Mouse (Mus musculus): ENCODE measurements around the gene Vmn2r116.
"Not testable (repeated sequence)": the region's sequence is repeated elsewhere in the genome, so short reads cannot be mapped to it uniquely, and the experiment has no call there.

Gene Vmn2r116

DNA sequence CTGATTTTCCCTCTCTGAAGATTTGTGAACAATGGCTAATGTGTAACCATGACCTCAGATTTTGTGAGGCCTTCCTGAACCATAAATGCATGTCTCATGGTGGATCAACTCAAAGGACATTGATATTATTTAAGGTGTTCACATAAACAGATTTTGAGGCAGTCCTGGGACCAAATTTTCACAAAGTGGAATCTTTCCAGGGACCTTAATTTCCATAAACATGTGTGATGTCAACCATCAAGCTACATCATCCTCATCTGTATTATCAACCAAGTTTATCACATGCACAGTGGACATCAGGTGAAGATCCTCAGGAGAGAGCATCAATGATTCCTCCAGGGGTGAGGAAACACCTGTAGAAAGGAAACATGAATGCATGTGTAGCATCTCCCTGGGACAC is at the start of gene Vmn2r116:
Gene Vmn2r116 (plus strand): TSS at position 301 of the 400 bp plus-strand sequence.
- not testable (repeated sequence) for DNase-seq (ENCODE audit: extremely low read depth, low read depth)

DNA sequence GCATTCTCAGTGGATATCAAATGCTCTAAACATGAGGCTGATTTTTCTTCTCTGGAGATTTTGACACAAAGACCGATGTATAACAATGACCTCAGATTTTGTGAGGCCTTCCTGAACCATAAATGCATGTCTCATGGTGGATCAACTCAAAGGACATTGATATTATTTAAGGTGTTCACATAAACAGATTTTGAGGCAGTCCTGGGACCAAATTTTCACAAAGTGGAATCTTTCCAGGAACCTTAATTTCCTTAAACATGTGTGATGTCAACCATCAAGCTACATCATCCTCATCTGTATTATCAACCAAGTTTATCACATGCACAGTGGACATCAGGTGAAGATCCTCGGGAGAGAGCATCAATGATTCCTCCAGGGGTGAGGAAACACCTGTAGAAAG is 41.0 kb upstream of the Vmn2r116 start, which contains the start of gene Vmn2r115:
Gene Vmn2r115 (plus strand): TSS at position 301 of the 400 bp plus-strand sequence.
- not testable (repeated sequence) for DNase-seq (ENCODE audit: extremely low read depth, low read depth)

DNA sequence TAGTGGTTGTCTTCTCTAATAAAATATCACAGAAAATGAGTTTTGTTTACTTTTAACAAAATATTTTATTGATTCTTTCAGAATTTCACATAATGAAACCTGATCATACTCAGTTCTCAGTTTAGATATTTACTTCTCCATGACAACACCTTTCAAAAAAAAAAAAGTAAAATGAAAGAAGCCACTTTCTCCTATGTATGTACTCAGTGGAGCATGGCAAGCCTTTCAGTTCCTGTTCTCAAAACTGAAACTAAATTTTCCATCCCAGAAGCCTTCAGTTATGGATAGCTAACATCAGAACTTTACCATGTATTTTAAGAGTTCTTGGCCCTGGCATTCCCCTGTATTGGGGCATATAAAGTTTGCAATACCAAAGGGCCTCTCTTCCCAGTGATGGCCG is 32.8 kb upstream of the Vmn2r116 start:
- DNase-seq (ENCODE audit: extremely low read depth, low read depth): no peak

DNA sequence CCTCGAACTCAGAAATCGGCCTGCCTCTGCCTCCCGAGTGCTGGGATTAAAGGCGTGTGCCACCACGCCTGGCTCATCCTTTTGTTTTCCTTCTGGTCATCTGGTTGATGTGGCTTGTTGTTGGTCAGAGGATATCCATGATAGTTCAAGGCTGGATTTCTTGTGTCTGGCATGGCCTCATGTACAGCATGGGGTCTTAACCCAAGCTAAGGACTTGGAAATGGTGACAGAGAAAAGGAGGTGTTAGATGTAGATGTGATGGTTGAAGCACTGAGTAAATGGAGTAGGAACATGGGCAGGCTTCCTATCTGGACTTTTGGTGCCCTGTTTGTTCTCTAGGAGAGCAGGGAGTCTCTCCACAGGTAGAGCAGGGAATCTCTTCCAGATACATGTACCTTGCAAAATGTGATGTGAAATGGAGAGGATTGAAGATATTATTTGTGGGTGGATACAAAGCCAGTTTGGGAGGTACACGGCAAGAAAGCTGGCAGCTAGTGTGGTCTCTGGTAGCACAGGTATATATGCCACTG is 48.8 kb downstream of the Vmn2r116 start:
- no peak for DNase-seq (ENCODE audit: extremely low read depth, low read depth)

Data from MEL-GATA-1-ER (cell line).